Mouse (Mus musculus) lung, adult 18-20 months (tissue): Measurements from ENCODE around the gene Cebpz.

ENCODE experiments used
- DNase-seq, 2 experiments: peaks; one replicate each; pipeline ENCODE4 v3.0.0; 2022; ENCODE audit warnings: mixed read lengths in 2 of 2

Gene Cebpz

GRCm38 (mm10) chr17:78936466-78937228, at the start of gene Cebpz, which contains the start of gene Ndufaf7:
Gene Cebpz, minus strand, starts transcription at chr17:78937066.
Gene Ndufaf7, plus strand, starts transcription at chr17:78937136.
- peak; percentile 96 to 97 for DNase-seq

- no peak for DNase-seq
These were observed 46.9 kb upstream of the Cebpz start for GRCm38 (mm10) chr17:78983736-78984135.

DNA sequence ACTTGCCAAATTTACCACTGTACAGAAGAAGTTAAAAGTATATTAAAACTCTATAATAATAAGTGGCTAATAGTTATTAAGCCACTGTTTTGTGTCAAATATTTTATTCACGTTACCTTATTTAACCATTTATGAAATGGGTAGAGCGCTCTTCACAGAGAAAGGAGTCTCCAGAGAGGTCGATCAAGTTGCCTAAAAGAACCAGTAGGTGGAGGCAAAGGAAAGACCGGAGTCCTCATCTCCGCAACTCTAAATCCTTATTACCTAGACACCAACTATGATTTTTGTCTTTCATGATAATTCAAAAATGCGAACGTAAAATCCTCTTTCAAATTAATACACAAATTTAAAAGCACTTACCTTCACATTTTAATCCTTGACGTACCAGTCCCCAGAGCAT, 46.3 kb upstream of the Cebpz start:
- DNase-seq = no peak

DNA sequence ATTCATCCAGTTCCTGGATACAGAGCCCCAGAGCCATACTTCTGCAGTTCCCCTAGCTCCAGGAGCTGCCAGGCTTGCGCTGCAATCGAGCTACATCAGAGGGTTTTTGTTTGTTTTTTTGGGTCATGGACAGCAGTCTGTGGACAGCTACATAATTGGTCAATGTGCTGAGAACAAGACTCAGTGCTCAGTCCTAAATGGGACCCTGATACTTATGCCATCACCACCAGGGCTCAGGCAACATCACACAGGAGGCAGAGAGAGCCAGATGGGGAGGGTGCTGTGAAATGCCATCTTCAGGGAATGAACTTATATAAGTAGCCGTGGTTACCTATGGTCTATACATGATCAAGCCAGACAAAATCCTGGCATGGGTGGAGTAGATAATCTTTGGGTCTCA, 31.6 kb upstream of the Cebpz start:
- no peak for DNase-seq

GRCm38 (mm10) chr17:78966092-78966883, 29.4 kb upstream of the Cebpz start:
- peak; percentile 66 to 73 for DNase-seq

DNA sequence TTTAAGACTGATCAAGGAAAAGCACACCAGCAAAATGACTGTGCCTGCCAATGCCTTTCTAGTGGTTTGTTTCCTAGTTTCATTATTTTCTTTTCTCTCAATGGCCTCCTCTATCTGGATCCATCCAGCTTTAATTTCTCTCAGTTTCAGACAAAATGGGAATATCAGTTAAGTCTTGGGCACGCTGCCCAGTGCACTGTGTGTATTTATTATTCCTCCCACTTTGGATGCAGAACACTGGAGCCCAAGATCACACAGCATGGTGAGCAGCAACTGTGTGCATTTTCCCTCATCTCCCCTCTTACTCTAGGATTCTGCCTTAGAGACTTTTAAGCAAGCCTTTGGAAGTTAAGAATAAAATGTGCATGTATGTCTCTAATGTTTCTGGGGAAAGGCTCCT, 27.5 kb upstream of the Cebpz start:
- no peak for DNase-seq

- no peak for DNase-seq
These were observed 22.6 kb upstream of the Cebpz start for GRCm38 (mm10) chr17:78959473-78959872.

DNA sequence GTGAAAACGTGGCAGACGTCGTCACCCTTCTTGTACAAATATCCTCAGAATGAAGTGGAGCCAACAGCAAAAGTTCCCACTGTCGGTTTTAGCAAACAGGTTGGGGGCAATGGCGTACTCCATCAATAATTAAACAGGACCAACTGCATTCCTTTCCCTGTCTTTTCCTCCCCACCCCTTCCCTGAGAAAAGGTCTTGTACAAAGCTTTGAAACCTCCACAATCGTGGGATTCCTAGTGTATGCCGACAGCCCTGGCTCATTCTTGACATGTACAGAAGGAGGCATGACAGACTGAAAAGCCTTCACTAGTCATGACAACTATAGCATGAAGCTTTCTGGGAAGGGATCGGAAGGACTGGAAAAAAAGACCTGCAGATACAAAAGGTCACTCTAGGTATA, 16.4 kb upstream of the Cebpz start:
- peak; percentile 6 to 26 for DNase-seq

GRCm38 (mm10) chr17:78952070-78952469, 15.2 kb upstream of the Cebpz start:
- DNase-seq = no peak

- DNase-seq = no peak
These were observed 14.4 kb upstream of the Cebpz start for GRCm38 (mm10) chr17:78951225-78951624.

GRCm38 (mm10) chr17:78942579-78942978, 5.7 kb upstream of the Cebpz start:
- DNase-seq = no peak

DNA sequence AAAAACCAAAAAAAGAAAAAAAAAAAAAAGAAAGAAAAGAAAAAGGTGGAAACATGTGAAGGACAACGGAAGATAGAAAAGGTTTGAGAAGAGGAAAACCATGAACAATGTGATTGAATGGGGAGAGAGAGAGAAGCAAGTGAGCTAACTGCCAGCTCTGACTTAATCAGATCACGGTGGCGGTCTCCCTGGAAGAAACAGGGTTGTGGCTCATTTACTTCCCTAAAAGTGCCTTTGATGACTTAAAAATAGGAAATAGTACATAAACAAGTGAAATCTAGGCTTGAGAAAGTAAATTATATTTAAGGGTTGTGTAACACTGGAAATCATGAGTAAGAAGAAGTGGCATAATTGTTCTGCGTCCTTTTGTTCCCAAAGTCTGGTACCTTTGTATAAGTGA, 2.1 kb upstream of the Cebpz start:
- DNase-seq = no peak

DNA sequence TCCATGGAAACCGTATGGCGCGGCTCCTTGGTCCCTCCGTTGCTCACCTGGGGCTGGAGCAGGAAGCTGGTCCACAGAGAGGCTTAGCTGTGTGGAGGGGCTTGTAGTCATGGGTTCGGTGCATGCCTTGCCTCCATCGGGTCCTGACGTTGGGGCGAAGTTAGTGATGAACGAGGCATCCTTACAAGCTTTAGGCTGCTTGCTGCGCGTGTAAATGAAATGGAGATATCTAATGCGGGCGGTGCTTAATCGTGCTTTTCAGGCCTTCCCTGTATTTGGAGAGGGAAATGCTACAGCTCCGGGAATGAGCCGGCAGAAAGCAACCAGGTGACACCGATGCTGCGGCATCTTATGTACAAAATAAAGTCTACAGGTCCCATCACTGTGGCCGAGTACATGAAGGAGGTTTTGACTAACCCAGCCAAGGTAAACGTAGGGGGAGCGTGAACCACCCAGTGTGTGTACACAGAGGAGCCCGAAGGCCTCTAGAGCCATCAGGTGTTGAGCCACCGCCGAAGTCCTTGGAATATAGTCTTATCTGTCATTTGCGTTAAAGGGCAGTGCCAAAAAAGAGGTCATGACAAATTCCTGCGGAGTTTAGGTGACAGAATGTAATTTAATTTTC, 475 bp upstream of the Cebpz start:
- peak in 1 of 2 experiments; percentile 12 for DNase-seq

- DNase-seq = no peak
These were observed 1.0 kb downstream of the Cebpz start for GRCm38 (mm10) chr17:78935857-78936256.

GRCm38 (mm10) chr17:78917696-78918095, 19.2 kb downstream of the Cebpz start:
- no peak for DNase-seq

- no peak for DNase-seq
These were observed 20.0 kb downstream of the Cebpz start for GRCm38 (mm10) chr17:78916899-78917298.

GRCm38 (mm10) chr17:78916369-78916813, 20.5 kb downstream of the Cebpz start, which contains the start of gene Cebpzos:
Gene Cebpzos, plus strand, starts transcription at chr17:78916500.
- peak; percentile 92 for DNase-seq

GRCm38 (mm10) chr17:78915772-78916171, 21.1 kb downstream of the Cebpz start:
- no peak for DNase-seq

- no peak for DNase-seq
These were observed 22.9 kb downstream of the Cebpz start for GRCm38 (mm10) chr17:78913921-78914320.

GRCm38 (mm10) chr17:78912861-78913281, 24.0 kb downstream of the Cebpz start:
- no peak for DNase-seq

GRCm38 (mm10) chr17:78909374-78909773, 27.5 kb downstream of the Cebpz start:
- DNase-seq = no peak

GRCm38 (mm10) chr17:78906892-78907291, 30.0 kb downstream of the Cebpz start, which contains the start of gene Sult6b1:
Gene Sult6b1, minus strand, starts transcription at chr17:78906992.
- no peak for DNase-seq

DNA sequence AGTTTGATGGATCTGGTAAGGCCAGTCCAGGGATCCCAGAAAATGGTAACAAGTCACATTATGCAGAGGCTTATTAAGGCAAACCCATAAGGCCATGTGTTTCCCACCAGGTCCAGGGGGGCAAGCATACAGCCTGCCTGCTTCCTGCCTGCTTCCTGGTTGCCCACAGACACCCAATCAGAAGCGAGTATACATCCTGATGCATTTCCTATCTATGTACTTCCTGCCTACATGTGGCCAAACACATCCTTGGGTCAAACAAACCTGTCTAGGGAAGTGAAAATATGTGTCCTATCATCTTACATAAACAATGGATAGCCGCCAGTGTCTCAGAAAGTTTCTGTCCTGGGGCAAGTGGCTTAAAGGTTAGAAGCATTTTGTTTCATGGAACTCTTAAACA, 33.7 kb downstream of the Cebpz start:
- no peak for DNase-seq
